Mouse (Mus musculus): ENCODE measurements around the gene Dyrk1a.

- TF ChIP-seq POLR2A (IDR thresholded peaks at IDR 0.05; ENCODE audit: borderline replicate concordance, control insufficient read depth, low read depth, low read length) (no peak), CTCF (IDR thresholded peaks at IDR 0.05; ENCODE audit: control insufficient read depth, insufficient read depth, low read length) (no peak)
Measured at GRCm38 (mm10) chr16:94544540-94545105, 25.2 kb upstream of the Dyrk1a start.
